Mouse (Mus musculus): Measurements from ENCODE around the gene Angel1.

Angel1 gene

DNA sequence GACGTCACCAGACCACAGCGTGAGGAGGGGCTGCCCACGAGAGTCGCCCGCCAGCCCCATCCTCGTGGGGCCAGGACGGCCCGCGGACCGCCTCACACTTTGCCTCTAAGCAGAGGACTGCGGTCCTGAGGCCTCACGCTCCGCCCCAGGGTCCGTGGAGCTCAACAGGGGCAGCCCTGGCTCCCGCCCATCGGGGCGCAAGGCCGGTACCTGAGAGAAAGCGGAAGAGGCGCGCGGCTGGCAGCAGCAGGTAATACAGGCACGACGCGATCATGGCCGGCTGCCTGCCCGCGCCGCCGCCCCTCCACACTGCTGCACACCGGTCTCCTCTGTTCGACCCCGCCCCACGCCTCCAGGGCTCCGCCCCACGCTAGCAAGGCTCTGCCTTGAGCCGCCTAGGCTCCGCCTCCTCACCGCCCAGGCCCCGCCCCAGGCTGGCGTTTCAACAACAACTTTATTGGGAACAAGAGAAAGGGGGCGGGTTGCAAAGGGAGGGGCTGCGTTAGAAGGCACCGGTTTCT, at the start of gene Angel1:
TSS of gene Angel1 (minus strand) at position 341 of the 521 bp plus-strand sequence.
- peak; percentile 93 to 97 for DNase-seq (ENCODE audit: low spot score in 2 of 2)

DNA sequence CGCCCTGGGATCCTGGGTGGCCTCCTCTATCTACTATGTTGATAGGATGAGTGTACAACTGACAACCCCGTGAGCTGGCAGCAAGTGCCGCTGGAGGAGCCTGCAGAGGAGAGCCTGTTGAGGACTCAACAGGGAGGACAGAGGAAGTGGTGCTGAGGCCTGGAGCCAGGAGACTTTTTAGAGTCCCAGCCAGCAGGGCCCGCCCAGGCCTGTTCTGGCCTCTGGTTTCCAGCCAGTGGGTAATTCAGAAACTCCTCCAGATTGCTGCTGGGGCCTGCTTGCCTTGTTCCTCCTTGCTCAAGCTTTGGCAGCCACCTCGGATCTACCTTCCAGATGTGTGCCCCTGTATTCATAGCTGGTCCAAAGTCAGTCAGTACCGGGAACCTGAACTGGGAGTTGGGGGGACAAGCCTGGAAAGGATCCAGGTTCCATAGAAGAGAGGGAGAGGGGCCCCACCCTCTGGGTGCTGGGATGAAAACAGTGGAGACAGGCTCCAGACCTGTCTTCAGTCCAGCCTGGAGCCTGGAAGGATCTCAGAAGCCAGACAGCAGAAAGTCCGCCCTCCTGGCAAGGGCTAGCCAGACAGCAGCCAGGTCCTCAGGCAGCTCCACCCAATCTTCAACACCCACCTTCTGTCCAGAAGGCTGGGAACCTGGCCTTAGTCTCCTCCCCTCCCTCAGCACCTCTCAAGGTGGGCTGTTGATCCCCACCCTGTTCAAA, 49.5 kb upstream of the Angel1 start:
- no peak for DNase-seq (ENCODE audit: low spot score in 2 of 2)

DNA sequence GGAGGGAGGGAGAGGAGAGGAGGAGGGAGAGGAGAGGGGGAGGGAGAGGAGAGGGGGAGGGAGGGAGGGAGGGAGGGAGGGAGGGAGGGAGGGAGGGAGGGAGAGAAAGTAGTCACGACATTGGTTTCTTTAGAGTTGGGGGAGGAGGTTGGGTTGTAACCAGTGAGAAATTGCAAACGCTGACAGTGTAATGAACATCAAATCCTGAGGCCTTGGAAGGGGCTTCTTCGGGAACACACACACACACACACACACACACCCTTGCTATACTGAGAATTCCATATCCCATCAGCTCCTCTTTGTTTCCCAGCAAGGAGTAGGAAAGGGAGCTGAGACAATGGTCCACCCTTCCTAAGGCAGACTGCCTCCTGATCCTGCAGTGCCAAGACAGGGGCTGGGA, 46.3 kb upstream of the Angel1 start:
- no peak for DNase-seq (ENCODE audit: low spot score in 2 of 2)

DNA sequence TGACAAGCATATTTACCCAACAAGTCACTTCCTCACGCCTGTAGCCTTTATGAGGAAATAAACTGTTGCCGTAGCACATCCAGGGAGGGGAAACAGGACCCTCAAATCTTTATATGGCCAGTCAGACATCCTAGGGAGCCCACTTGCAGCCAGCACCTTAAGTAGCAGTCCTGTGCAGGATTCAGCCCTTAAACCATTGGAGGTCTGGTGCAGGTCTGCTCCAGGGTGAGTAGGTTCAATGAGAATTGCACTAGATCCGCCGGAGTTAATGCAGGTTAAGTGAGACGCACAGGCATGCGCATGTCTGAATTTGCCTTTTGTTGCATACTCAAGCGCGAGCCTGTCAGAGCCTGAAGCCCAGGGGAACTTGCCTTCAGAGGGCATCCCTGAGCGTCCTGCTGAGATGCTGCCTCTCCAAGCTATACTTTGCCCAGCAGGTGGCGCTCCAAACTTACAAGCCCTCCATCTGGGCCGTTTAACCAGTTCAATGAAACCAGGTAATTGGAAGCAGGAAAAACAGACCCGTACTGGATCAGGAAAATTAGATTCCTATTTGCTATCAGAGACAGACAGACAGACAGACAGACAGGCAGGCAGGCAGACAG, 45.7 kb upstream of the Angel1 start:
- peak; percentile 89 to 92 for DNase-seq (ENCODE audit: low spot score in 2 of 2)

DNA sequence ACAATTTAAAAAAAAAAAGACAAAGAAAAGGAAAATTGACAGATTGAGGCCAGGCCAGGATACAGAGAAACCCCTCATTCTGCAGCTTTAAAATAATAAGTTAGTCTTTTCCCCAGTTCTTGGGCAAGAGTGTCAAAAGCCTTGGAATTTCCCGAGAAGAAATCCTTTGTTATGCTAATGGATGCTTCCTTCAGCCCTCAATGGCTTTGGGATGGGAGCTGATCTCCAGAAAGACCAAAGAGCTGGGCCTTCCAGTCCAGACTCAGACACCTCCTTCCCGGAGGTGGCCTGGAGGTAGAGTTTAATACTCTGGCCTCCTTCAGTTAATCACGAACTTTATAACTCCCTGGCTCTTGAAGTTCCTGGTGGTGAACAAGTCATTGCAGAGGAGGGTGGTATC, 44.7 kb upstream of the Angel1 start:
- DNase-seq (ENCODE audit: low spot score in 2 of 2): no peak

DNA sequence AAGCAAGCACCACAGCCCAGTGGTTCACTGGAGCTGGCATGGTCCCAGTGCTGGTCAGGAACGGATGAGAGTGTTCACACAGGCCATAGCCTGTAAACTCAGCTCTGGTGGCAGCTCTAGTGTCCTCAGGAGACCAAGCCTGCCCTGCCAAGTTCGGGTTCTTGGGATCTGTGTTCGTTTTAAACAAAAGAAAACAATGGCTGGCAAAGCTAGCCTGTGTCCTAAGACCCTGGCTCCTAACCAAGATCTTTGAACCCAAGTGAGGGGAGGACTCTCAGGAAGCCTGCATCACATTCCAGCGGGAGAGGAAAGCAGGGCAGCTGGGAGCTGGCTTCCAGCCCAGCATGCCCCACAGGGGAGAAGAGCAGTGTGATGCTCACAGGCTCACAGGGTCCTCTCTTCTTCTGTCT, 44.0 kb upstream of the Angel1 start:
- no peak for DNase-seq (ENCODE audit: low spot score in 2 of 2)

DNA sequence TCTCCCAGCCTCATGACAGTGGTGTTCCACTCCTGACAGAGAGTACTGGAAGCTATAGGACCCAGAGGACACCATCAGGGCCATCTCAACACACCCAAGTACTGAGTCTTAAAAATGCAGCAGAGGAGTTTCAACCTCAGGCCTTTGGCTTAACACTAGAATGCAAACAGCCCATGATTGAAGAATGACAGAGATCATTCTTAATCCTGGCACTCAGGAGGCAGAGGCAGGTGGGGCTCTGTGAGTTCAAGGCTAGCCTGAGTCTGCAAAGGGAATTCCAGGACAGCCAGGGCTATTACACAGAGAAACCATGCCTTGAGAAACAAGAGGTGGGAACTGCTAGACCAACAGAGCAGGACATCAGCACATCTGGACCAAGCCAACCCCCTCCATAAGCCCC, 43.6 kb upstream of the Angel1 start:
- DNase-seq (ENCODE audit: low spot score in 2 of 2): no peak

DNA sequence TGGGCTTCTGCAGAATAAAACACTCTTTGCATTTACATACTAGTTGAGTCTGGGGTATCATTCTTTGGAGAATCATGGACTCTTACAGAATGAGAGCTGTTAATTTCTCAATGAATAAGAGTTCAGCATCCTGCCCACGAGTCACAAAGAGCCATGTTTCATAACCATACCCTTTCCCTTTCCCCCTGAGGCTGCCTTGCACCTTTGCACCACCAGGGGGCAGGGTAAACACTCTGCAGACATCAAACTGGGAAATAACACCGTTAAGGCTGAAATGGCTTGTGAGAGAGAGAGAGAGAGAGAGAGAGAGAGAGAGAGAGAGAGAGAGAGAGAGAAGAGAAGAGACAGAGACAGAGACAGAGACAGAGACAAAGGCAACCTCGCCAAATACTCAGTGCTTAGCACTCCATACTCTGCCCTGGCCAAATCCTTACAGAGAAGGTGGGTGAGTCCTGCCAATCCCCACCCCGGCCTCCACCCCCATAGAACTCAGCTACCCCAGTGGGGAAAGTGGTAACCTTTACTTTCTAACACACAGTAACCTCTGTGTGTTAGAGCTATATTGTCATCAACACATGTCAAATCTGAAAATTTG, 42.8 kb upstream of the Angel1 start:
- peak; percentile 69 to 85 for DNase-seq (ENCODE audit: low spot score in 2 of 2)

DNA sequence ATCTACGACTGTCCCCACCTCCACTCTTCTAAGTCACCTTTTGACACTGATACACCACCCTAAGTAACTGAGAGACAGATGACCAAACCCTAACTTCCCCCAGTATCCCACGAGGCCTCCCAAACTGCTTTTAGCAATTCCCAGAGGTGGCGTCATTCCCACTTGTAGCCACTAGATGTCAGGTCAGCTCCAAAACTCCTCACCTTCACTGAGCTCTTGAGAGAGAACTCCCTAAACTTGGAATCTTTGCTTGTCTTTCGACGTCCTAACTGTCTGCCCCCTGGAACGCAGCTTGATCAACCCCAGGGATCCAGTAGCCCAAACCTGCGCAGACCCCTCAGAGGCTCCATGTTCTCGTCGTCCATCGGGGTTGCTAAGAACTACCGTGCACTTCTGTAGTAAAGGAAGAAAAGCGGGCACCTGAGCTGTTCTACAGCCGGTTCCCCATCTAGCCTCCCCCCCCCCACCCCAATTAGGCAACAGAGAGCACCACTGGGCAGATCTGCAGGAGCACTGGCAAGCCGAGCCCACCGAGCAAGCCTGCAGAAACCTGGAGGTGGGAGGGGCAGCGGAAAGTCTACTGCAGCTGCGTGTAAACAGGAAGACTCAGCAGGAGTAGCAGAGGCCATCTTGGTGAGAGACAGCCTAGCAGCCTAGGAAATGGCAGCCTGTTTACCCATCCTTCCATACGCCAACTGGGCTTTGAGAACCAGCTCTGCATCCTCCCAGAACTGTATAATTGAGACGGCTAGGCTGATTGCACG, 41.8 kb upstream of the Angel1 start:
- peak in 1 of 2 experiments; percentile 63 for DNase-seq (ENCODE audit: low spot score in 2 of 2)

DNA sequence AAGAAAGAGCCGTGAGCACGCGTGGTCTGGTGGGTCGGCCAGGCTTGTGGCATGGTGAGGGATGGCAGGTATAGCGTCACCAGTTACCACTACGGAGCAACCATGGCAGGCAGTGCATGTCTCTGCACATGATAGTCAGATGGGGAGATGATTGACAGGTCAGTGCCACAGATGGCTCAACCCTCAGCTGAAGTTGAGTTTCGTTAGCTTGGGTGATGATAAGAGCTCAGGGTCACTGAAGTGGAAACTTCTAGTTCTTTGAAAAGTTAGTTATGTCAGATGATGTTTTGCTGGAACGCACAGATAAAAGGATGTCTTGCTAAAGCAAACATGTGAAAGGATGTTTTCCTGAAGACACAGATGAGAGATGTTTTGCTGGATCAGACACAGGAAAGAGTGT, 40.2 kb upstream of the Angel1 start:
- no peak for DNase-seq (ENCODE audit: low spot score in 2 of 2)

DNA sequence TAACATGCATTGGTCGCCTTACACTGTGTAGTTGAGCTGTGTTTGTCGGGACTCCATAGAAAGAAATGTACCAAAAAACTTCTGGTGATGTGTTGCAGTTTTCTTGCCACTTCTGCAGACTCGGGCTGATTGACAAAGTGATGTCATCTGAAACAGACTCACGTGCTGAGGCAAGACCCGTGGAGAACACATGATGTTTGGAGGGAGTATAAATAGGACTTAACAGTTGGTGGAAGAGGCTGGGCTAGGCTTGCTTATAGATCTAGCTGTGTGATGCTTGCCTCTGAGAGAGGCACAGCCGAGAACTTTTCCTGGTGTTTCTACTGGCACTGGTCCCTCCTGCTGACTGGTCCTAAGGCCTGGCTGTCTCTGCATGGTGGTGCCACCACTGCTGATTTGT, 37.8 kb upstream of the Angel1 start:
- DNase-seq (ENCODE audit: low spot score in 2 of 2): no peak

DNA sequence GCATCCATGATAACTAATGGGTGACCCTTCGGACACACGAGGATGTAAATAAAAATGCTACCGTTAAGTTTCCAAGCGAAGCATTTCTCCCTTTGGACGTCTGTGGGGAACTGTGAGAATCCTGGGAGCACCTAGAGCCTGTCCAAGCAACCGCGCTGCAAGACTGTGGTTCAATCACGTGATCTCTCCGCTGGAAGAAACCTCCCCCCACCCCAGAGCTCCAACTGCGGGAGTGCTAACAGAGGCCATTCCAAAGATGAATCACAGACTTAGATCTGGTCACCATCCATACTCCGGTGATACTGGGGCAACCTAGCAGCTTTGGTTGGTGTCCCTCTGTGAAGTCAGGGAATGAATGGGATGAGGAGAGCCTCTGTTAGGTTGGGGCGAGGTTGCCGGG, 34.8 kb upstream of the Angel1 start:
- no peak for DNase-seq (ENCODE audit: low spot score in 2 of 2)

DNA sequence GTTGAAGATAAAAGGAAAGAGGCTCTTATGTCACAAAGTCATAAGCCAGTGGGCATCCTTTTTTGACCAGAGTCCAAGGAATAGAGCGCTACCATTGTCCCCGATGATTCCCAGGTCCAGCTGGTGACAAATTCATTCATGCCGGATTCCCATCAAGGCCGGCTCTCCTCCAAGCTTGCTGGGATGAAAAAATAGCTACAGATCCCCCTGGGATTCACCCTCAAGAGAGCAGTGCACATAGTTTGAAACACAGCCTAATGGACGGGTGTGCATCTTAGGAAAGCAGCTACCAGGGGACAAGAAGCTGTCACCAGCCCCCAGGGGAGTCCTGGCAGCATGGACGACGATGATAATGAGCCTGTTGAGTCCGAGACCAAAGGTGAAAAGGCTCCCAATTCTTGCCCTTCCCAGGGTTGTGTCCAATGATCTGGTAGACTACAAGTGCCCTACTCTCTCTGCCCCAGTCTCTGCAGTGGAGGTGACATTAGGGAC, 8.1 kb upstream of the Angel1 start, which contains the start of gene Lrrc74a:
TSS of gene Lrrc74a (plus strand) at position 51 of the 492 bp plus-strand sequence.
- DNase-seq (ENCODE audit: low spot score in 2 of 2): no peak

DNA sequence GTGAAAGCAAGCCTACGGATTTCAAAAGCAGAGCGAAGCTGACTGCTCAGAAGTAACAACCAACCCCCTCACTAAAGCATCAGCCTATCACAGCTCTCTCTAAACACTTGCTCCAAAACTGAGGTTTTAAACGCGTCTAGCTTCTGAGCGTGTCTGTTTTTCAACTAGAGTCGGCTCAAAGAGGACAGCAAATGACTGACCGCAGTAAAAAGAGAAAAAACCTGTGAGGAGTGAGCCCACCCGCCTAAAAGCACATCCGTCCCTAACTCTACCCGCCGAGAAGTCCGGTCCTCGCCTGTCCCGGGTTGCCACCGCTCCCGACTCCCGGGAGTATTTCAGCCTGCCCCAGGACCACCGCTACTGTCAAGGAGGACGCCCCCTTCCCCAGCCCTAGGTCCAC, 554 bp downstream of the Angel1 start:
- peak in 1 of 2 experiments; percentile 22 for DNase-seq (ENCODE audit: low spot score in 2 of 2)

DNA sequence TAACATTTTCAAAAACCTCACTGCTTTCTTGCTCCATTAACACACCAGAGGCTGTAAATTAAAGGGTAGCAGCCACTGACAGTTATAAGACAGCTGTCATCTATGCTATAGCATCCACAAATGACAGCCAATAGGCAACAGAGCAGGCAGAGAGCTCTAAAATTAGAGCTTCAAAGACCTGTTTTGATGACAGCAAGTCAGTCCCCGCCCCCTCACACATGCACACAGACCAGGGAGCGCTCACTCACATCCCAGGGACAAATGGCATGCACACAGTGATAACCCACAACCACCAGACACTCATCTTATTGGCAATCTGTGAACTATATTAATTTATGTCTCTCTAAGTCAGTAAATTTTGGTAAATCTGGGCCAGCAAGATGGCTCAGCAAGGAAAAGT, 2.0 kb downstream of the Angel1 start:
- DNase-seq (ENCODE audit: low spot score in 2 of 2): no peak

DNA sequence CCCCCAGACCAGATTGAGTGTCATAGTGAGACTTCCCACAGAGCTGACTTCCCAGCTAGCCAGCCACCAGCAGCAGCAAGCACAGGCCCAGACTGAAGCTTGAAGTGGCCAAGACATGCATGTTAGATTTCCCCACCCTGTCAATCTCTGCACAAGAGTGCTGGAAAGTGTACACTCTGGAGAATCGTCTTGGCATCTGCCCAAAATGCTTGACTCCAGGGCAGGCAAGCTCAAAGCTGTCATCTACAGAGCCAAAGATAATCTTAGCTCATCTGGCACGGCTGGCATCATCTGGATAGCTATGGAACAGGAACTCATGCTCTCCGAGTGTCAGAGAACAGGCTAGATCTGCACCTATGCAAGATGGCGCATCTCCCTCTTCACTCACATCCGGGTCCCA, 4.8 kb downstream of the Angel1 start:
- no peak for DNase-seq (ENCODE audit: low spot score in 2 of 2)

DNA sequence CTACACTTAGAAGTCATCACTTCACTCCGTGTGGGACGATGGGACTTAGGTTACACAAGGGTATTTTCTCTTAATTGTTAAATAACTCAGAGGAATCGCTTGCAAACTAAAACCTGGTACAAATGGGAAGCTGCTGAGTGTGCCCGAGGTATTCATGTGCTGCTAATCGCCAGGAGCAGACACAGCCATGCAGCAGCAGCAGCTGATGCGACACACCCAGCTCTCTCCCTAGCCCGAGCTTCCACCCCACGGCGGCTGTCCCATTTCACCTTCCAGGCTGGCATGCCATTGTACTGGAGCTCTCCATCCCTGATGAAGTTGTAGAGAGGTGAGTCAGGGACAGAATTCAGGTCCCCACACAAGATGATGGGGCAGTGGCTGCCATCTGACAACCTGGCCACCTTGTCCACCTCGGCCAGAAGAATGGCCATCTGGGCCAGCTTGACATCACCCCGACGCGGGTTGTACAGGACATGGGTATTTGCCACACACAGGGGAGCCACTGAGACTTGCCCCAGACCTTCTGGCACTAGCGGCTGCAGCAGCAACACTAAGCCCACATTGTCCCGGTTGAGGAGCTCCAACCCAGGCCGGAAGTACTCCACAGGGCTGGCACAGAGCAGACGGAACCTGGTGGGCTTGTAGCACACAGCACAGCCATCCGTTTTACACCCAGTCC, 6.2 kb downstream of the Angel1 start:
- DNase-seq (ENCODE audit: low spot score in 2 of 2): no peak

DNA sequence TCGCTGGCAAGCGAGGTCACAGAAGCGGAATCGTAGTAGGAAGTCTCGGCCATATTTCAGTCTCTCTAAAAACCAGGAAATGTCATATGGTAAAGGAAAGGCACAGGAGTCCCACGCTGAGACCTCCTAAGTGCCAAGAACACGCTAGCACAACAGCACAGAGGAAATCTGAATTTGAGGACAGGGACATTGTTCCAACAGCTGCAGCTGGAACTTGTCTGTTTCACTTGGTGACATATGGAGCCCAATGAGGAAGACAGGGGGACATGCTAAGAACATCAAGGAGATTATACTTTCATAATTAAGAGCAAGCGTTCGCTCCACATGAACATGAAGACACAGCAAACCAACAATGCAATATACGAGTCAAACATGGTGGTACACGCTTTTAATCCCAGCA, 9.3 kb downstream of the Angel1 start:
- DNase-seq (ENCODE audit: low spot score in 2 of 2): no peak

DNA sequence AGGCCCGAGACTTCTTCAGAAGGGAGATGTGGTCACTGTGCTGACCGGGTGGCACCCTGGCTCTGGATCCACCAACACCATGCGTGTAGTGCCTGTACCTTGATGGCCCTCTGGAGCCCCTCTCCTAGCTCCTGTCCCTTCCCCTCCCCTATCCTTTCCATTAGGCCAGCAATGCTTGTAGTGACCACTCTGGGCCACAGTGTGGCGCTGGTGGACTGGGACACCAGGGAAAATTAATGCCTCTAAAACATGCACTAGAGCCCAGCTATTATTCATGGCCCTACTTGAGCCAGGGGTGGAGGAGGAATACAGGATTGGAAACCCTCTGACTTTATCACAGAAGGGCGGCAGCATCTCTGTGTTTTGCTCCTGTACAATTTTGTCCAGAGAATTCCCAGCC, 10.9 kb downstream of the Angel1 start:
- DNase-seq (ENCODE audit: low spot score in 2 of 2): peak in 1 of 2 experiments; percentile 73

DNA sequence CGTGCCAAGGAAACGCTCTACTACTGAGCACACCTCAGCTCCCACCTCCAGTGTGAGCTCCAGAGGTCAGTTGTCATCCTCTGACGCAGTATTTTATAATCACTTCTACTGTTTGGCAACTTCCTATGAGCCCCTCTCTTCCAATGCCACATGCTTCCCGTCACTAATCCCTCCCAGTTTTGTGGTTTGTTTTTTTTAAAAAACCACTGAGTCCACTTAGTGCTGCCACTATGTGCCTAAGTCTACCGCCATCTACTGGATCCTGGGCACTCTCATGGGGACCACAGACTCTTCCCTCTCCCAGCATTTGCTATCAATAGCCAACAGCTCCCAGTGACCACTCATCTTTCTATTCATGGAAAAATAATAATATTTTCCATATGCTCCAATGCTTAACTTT, 12.2 kb downstream of the Angel1 start:
- no peak for DNase-seq (ENCODE audit: low spot score in 2 of 2)

DNA sequence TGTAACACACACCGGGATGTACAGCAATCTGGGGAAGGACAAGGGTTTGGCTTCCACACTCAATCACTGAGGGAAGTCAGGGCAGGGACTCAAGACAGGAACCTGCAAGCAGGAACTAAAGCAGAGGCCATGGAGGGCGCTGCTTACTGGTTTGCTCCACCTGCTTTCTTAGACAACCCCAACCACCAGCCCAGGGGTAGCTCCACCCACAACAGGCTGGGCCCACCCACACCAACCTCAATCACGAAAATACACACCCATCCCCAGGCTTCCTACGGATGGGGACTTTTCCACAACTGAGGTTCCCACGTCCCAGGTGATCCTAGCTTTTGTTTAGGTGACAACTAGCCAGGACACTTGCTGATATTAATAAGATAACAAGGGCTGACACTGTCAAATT, 20.4 kb downstream of the Angel1 start:
- DNase-seq (ENCODE audit: low spot score in 2 of 2): no peak
